Mouse (Mus musculus): ENCODE results near the gene Gm21650. TPM values are rescaled to one million over a fixed set of nuclear protein-coding genes. Genes with fewer than 3 reads are reported as not detected.

The Gm21650 gene
- polyA plus RNA-seq (2017; shearing (Covaris generic)), result not detected

DNA sequence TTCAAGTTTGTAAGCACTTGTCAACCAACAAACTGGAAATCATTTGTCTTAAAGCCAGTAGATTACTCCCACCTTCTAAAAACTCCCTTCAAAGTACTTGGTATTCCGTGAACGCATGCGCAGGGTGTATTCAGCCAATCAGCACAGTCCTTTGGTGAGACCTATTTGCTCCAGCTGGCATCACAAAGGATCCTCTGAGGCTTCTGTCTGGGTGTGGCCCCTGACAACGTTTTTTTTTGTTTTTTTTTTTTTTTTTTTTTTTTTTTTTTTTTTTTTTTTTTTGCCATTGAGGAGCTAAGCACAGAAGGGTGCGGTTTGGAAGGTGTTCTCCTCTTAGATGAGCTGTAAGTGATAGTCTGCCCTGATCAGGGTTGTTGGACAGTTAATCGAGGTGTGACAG lies at the start of gene Gm21650:
Gm21650 (plus strand) TSS at position 301 of the 400 bp plus-strand sequence.

